Mouse (Mus musculus): Measurements from ENCODE around the gene Zfp40. TPM values are rescaled to one million over a fixed set of nuclear protein-coding genes. Genes with fewer than 3 reads are reported as not detected.
A peak's percentile ranks its signal among the peaks of the same experiment; 100 is the strongest.
"Not testable (repeated sequence)": the region's sequence is repeated elsewhere in the genome, so short reads cannot be mapped to it uniquely, and the experiment has no call there.

Zfp40 gene
- 2.5 and 2.8 TPM in 2 replicates for polyA plus RNA-seq (2016; fragmentation: Nextera tagmentation; extraction: Ambion mirVana)

DNA sequence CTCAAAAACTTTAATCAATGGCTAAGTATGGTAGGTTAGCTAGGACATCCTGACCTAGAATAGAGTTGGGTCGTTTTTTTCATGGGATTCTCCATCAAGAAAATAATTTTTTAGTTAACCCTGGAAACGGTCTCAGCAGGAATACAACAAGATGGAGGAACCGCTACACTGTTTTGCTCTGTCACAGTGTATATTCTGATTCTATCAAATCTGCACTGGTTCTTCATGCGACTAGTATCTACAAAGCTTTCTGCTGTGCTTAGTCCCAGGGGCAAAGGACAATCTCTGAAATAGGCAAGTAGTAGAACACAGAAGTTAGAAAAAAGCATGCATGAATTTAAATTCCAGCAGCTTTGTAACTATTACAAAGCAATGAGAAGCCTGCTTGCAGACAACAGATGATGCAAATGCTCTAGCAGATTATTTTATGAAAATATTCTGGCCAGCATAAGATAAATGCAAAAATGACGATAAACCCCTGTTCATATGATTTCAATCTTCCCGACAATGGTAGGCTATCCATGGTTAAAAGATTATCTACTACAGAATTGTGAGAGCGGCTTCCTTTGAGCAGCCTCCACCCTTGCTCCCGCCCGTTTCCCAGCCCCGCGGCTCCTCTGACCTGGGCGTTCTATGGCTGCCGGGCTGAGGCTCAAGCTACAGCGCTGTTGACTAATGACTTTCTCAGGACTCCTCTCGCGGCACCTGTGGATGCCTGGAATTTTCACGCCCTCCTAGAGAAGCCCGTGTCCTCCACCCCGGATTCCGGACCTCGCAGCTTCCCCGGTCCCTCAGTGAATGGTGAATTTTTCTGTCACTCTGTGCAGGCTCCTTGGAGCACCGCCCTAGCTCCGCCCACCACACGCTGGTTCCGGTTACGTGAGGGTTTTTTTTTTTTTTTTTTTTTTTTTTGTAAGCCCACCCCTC is at the start of gene Zfp40:
Zfp40 (minus strand) TSS at position 800 of the 927 bp plus-strand sequence.
- H3K4me2 ChIP-seq = peak within 1 kb of the TSS; percentile 79
- no peaks in the 10 kb centered on the region for H3K27me3 ChIP-seq (replicated peaks)
- whole genome bisulfite sequencing (ENCODE audit: insufficient replicate concordance) = 4% methylated on average over 27 of the region's 27 CpGs
- H3K9ac ChIP-seq = peak within 1 kb of the TSS; percentile 73
- ATAC-seq = peak; percentile 99
- peak within 1 kb of the TSS; percentile 71 for H3K4me3 ChIP-seq
- H3K36me3 ChIP-seq = no peaks in the 10 kb centered on the region
- no peaks in the 10 kb centered on the region for H3K9me3 ChIP-seq (replicated peaks)
- H3K4me1 ChIP-seq = peaks cover 12% of the 10 kb centered on the region
- H3K27ac ChIP-seq = peak within 1 kb of the TSS; percentile 75; the same call in 1 of the 2 replicates

DNA sequence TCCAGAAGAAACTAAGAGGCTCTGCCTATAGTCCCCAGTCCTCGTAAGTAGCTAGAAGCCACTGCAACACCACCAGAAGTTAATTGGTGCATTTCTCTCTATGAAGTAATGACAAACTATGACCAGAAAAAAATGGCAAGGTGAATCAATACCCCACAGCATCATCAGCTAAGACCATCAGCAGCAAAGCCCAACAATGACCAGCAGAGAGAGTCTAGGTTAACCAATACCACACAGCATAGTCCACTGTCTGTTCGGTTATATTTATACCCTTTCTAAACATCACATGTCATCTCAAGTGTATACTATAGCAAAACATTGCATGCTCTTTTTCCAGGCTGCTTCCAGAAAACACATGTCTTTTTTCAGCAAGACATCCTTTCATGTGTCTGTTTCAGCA is 25.3 kb upstream of the Zfp40 start:
- WGBS (ENCODE audit: insufficient replicate concordance) = 72% methylated on average over 2 of the region's 2 CpGs
- no peaks in the 10 kb centered on the region for H3K27me3 ChIP-seq (replicated peaks)
- no peaks in the 10 kb centered on the region for H3K9me3 ChIP-seq (replicated peaks)
- H3K36me3 ChIP-seq = no peaks in the 10 kb centered on the region
- no peak overlapping the region for H3K4me3 ChIP-seq
- no peak overlapping the region for H3K4me2 ChIP-seq
- H3K27ac ChIP-seq = no peak overlapping the region
- no peak overlapping the region for H3K9ac ChIP-seq
- no peaks in the 10 kb centered on the region for H3K4me1 ChIP-seq
- no peak for ATAC-seq

DNA sequence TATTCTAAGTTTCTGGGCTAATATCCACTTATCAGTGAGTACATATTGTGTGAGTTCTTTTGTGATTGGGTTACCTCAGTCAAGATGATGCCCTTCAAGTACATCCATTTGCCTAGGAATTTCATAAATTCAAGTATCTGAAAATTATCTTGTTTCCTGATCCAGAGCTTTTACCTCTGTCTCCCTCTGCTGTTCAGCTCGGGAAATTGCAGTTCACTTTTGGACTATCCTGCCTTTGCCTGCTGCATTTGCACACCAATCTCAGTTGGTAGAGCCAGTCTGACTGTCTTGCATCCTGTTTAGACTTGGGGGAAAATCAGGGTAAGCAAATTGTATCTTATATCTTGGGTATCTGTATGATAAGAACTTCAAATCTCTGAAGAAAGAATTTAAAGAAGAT is 6.8 kb upstream of the Zfp40 start:
- H3K9ac ChIP-seq; H3K9me3 ChIP-seq (replicated peaks); H3K27ac ChIP-seq; H3K4me3 ChIP-seq; H3K4me1 ChIP-seq; ATAC-seq; H3K27me3 ChIP-seq (replicated peaks); H3K4me2 ChIP-seq; H3K36me3 ChIP-seq: not testable (repeated sequence)
- 0% methylated on average over 1 of the region's 1 CpGs for WGBS (ENCODE audit: insufficient replicate concordance)

DNA sequence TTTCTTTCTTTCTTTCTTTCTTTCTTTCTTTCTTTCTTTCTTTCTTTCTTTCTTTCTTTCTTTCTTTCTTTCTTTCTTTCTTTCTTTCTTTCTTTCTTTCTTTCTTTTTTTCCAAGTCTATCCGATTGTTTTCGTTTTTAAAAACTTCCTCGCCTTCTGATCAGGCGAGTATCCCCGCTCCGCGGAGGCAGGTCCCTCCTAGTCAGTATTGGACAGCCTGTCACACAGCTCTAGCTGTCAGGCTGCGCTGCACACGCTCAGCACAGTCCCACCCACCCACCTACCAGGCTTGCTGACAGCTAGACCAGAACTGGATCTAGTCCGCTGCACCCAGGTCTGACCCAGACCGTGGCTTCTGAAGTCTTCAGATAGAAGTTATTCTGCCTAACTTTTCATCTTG is 389 bp upstream of the Zfp40 start:
- peaks cover 12% of the 10 kb centered on the region for H3K4me1 ChIP-seq
- no peaks in the 10 kb centered on the region for H3K36me3 ChIP-seq
- peak overlapping the region; percentile 79 for H3K4me2 ChIP-seq
- no peaks in the 10 kb centered on the region for H3K27me3 ChIP-seq (replicated peaks)
- no peaks in the 10 kb centered on the region for H3K9me3 ChIP-seq (replicated peaks)
- ATAC-seq = peak; percentile 87
- H3K9ac ChIP-seq = peak overlapping the region; percentile 68
- H3K4me3 ChIP-seq = peak overlapping the region; percentile 71
- 0% methylated on average over 11 of the region's 11 CpGs for WGBS (ENCODE audit: insufficient replicate concordance)
- H3K27ac ChIP-seq = 0 out of 2 replicates have a peak overlapping the region, but pooled peaks have one; percentile 64

DNA sequence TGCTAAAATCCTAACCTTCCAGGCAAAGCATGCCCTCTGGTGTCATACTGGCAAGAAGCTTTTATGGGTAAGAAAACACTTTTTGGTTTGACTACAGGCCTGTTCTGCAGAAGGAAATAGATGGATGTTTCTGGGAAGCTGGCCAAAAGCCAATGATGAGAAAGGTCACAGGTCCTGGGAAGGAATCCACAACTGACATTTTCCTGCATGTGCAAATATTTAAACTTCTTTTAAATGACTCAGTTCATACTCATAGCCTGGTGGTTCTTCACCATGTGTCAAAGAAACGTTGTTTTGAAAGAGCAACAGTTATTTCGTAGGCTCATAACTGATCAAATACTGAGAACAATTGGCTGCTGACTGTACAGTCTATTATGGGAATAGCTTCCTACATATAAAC is 5.4 kb downstream of the Zfp40 start:
- Histone ChIP-seq H3K9ac (no peak overlapping the region), H3K9me3 (replicated peaks) (no peaks in the 10 kb centered on the region), H3K27ac (no peak overlapping the region), H3K36me3 (peaks cover 11% of the 10 kb centered on the region), H3K27me3 (replicated peaks) (no peaks in the 10 kb centered on the region), H3K4me2 (no peak overlapping the region), H3K4me1 (peaks cover 8% of the 10 kb centered on the region), H3K4me3 (no peak overlapping the region)
- no peak for ATAC-seq
- 71% methylated on average over 2 of the region's 2 CpGs for WGBS (ENCODE audit: insufficient replicate concordance)

Other genes starting within 250 kb of the Zfp40 start
- gene Vmn2r-ps130, start 132.1 kb downstream of the Zfp40 start, polyA plus RNA-seq (2016; fragmentation: Nextera tagmentation; extraction: Ambion mirVana) = not detected in 2 replicates
- not detected in 2 replicates for gene Vmn2r114, start 119.3 kb upstream of the Zfp40 start, polyA plus RNA-seq (2016; fragmentation: Nextera tagmentation; extraction: Ambion mirVana)
- gene Vmn2r115, start 150.5 kb upstream of the Zfp40 start, polyA plus RNA-seq (2016; fragmentation: Nextera tagmentation; extraction: Ambion mirVana) = not detected in 2 replicates
- gene Vmn2r116, start 191.4 kb upstream of the Zfp40 start, polyA plus RNA-seq (2016; fragmentation: Nextera tagmentation; extraction: Ambion mirVana) = not detected in 2 replicates

Measured in liver, embryonic 12.5 days (tissue).